Mouse (Mus musculus): ENCODE data around the gene Prokr2. TPM values are rescaled to one million over a fixed set of nuclear protein-coding genes. Genes with fewer than 3 reads are reported as not detected.

Gene Prokr2
- polyA plus RNA-seq, 1 experiment from 2014 or later = 0.02 TPM

GRCm38 (mm10) chr2:132368433-132368832, 16.8 kb downstream of the Prokr2 start:
- WGBS (ENCODE audit: insufficient replicate concordance) = 34% methylated on average over 3 of the region's 3 CpGs
- no peak overlapping the region for H3K4me2 ChIP-seq (ENCODE audit: low read depth, low read length)
- H3K9me3 ChIP-seq (ENCODE audit: low read length) = no peaks in the 10 kb centered on the region
- no peak for ATAC-seq
- no peak for DNase-seq
- no peaks in the 10 kb centered on the region for H3K27me3 ChIP-seq (ENCODE audit: insufficient read depth, low read length)
- H3K4me3 ChIP-seq (ENCODE audit: low read depth, low read length) = no peak overlapping the region
- TF ChIP-seq CTCF (IDR thresholded peaks at IDR 0.05; ENCODE audit: low read depth) (no peak), EP300 (IDR thresholded peaks at IDR 0.05; ENCODE audit: low read depth) (no peak)
- no peak overlapping the region for H3K9ac ChIP-seq (replicated peaks)
- no peak overlapping the region for H3K27ac ChIP-seq (ENCODE audit: low read depth)
- H3K36me3 ChIP-seq (replicated peaks; ENCODE audit: insufficient read depth, low read length) = no peaks in the 10 kb centered on the region
- H3K4me1 ChIP-seq (ENCODE audit: insufficient read depth) = no peaks in the 10 kb centered on the region

GRCm38 (mm10) chr2:132343846-132344245, 41.4 kb downstream of the Prokr2 start:
- no peak overlapping the region for H3K4me2 ChIP-seq (ENCODE audit: low read depth, low read length)
- WGBS (ENCODE audit: insufficient replicate concordance) = 79% methylated on average over 11 of the region's 11 CpGs
- no peaks in the 10 kb centered on the region for H3K9me3 ChIP-seq (ENCODE audit: low read length)
- DNase-seq = no peak
- H3K4me3 ChIP-seq (ENCODE audit: low read depth, low read length) = no peak overlapping the region
- H3K36me3 ChIP-seq (replicated peaks; ENCODE audit: insufficient read depth, low read length) = no peaks in the 10 kb centered on the region
- no peak for TF ChIP-seq CTCF (IDR thresholded peaks at IDR 0.05; ENCODE audit: low read depth)
- TF ChIP-seq EP300 (IDR thresholded peaks at IDR 0.05; ENCODE audit: low read depth) = no peak
- no peak overlapping the region for H3K9ac ChIP-seq (replicated peaks)
- H3K27me3 ChIP-seq (ENCODE audit: insufficient read depth, low read length) = no peaks in the 10 kb centered on the region
- no peak overlapping the region for H3K27ac ChIP-seq (ENCODE audit: low read depth)
- ATAC-seq = no peak
- no peaks in the 10 kb centered on the region for H3K4me1 ChIP-seq (ENCODE audit: insufficient read depth)

GRCm38 (mm10) chr2:132341293-132341692, 44.0 kb downstream of the Prokr2 start:
- TF ChIP-seq CTCF (IDR thresholded peaks at IDR 0.05; ENCODE audit: low read depth) (no peak), EP300 (IDR thresholded peaks at IDR 0.05; ENCODE audit: low read depth) (no peak)
- Histone ChIP-seq H3K4me3 (ENCODE audit: low read depth, low read length) (no peak overlapping the region), H3K27me3 (ENCODE audit: insufficient read depth, low read length) (no peaks in the 10 kb centered on the region), H3K9me3 (ENCODE audit: low read length) (no peaks in the 10 kb centered on the region), H3K4me2 (ENCODE audit: low read depth, low read length) (no peak overlapping the region), H3K27ac (ENCODE audit: low read depth) (no peak overlapping the region), H3K4me1 (ENCODE audit: insufficient read depth) (no peaks in the 10 kb centered on the region), H3K36me3 (replicated peaks; ENCODE audit: insufficient read depth, low read length) (no peaks in the 10 kb centered on the region), H3K9ac (replicated peaks) (no peak overlapping the region)
- WGBS (ENCODE audit: insufficient replicate concordance) = 71% methylated on average over 3 of the region's 3 CpGs
- ATAC-seq = 0 out of 2 replicates have a peak, but pooled peaks have one; percentile 31
- no peak for DNase-seq

- H3K27ac ChIP-seq (ENCODE audit: low read depth) = no peak overlapping the region
- H3K4me2 ChIP-seq (ENCODE audit: low read depth, low read length) = no peak overlapping the region
- no peaks in the 10 kb centered on the region for H3K4me1 ChIP-seq (ENCODE audit: insufficient read depth)
- ATAC-seq = peak; percentile 48; the same call in 1 of the 2 replicates
- no peaks in the 10 kb centered on the region for H3K9me3 ChIP-seq (ENCODE audit: low read length)
- no peak for DNase-seq
- no peaks in the 10 kb centered on the region for H3K36me3 ChIP-seq (replicated peaks; ENCODE audit: insufficient read depth, low read length)
- TF ChIP-seq CTCF (IDR thresholded peaks at IDR 0.05; ENCODE audit: low read depth) = no peak
- TF ChIP-seq EP300 (IDR thresholded peaks at IDR 0.05; ENCODE audit: low read depth) = 0 out of 2 replicates have a peak, but pooled peaks have one; percentile 16
- H3K27me3 ChIP-seq (ENCODE audit: insufficient read depth, low read length) = no peaks in the 10 kb centered on the region
- no peak overlapping the region for H3K4me3 ChIP-seq (ENCODE audit: low read depth, low read length)
- WGBS (ENCODE audit: insufficient replicate concordance) = 35% methylated on average over 2 of the region's 2 CpGs
- H3K9ac ChIP-seq (replicated peaks) = no peak overlapping the region
Measured at GRCm38 (mm10) chr2:132340350-132340749, 44.9 kb downstream of the Prokr2 start.

- WGBS (ENCODE audit: insufficient replicate concordance) = 36% methylated on average over 2 of the region's 2 CpGs
- Histone ChIP-seq H3K27ac (ENCODE audit: low read depth) (no peak overlapping the region), H3K4me1 (ENCODE audit: insufficient read depth) (no peaks in the 10 kb centered on the region), H3K27me3 (ENCODE audit: insufficient read depth, low read length) (no peaks in the 10 kb centered on the region), H3K36me3 (replicated peaks; ENCODE audit: insufficient read depth, low read length) (no peaks in the 10 kb centered on the region), H3K4me2 (ENCODE audit: low read depth, low read length) (no peak overlapping the region), H3K9ac (replicated peaks) (no peak overlapping the region), H3K9me3 (ENCODE audit: low read length) (no peaks in the 10 kb centered on the region), H3K4me3 (ENCODE audit: low read depth, low read length) (no peak overlapping the region)
- no peak for ATAC-seq
- no peak for TF ChIP-seq EP300 (IDR thresholded peaks at IDR 0.05; ENCODE audit: low read depth)
- no peak for TF ChIP-seq CTCF (IDR thresholded peaks at IDR 0.05; ENCODE audit: low read depth)
- DNase-seq = no peak
Measured at GRCm38 (mm10) chr2:132337202-132337601, 48.0 kb downstream of the Prokr2 start.

GRCm38 (mm10) chr2:132323541-132323940, 61.7 kb downstream of the Prokr2 start:
- H3K27me3 ChIP-seq (ENCODE audit: insufficient read depth, low read length) = no peaks in the 10 kb centered on the region
- DNase-seq (no peak), ATAC-seq (no peak)
- H3K27ac ChIP-seq (ENCODE audit: low read depth) = no peak overlapping the region
- H3K4me1 ChIP-seq (ENCODE audit: insufficient read depth) = no peaks in the 10 kb centered on the region
- WGBS (ENCODE audit: insufficient replicate concordance) = 58% methylated on average over 4 of the region's 4 CpGs
- no peaks in the 10 kb centered on the region for H3K9me3 ChIP-seq (ENCODE audit: low read length)
- no peak overlapping the region for H3K9ac ChIP-seq (replicated peaks)
- no peaks in the 10 kb centered on the region for H3K36me3 ChIP-seq (replicated peaks; ENCODE audit: insufficient read depth, low read length)
- H3K4me3 ChIP-seq (ENCODE audit: low read depth, low read length) = no peak overlapping the region
- TF ChIP-seq EP300 (IDR thresholded peaks at IDR 0.05; ENCODE audit: low read depth) (no peak), CTCF (IDR thresholded peaks at IDR 0.05; ENCODE audit: low read depth) (no peak)
- H3K4me2 ChIP-seq (ENCODE audit: low read depth, low read length) = no peak overlapping the region

- Histone ChIP-seq H3K9me3 (ENCODE audit: low read length) (no peaks in the 10 kb centered on the region), H3K4me3 (ENCODE audit: low read depth, low read length) (no peak overlapping the region), H3K36me3 (replicated peaks; ENCODE audit: insufficient read depth, low read length) (no peaks in the 10 kb centered on the region), H3K9ac (replicated peaks) (no peak overlapping the region), H3K27ac (ENCODE audit: low read depth) (no peak overlapping the region), H3K4me1 (ENCODE audit: insufficient read depth) (no peaks in the 10 kb centered on the region), H3K4me2 (ENCODE audit: low read depth, low read length) (no peak overlapping the region), H3K27me3 (ENCODE audit: insufficient read depth, low read length) (no peaks in the 10 kb centered on the region)
- ATAC-seq (no peak), DNase-seq (no peak)
- no peak for TF ChIP-seq CTCF (IDR thresholded peaks at IDR 0.05; ENCODE audit: low read depth)
- no peak for TF ChIP-seq EP300 (IDR thresholded peaks at IDR 0.05; ENCODE audit: low read depth)
- 63% methylated on average over 5 of the region's 5 CpGs for WGBS (ENCODE audit: insufficient replicate concordance)
Measured at GRCm38 (mm10) chr2:132320516-132320915, 64.7 kb downstream of the Prokr2 start.
